Mouse (Mus musculus): ENCODE results near the gene Il17a. TPM values are rescaled to one million over a fixed set of nuclear protein-coding genes. Genes with fewer than 3 reads are reported as not detected.

Il17a gene
- not detected in 2 replicates for polyA plus RNA-seq (2012; ENCODE audit: low replicate concordance)

GRCm38 (mm10) chr1:20730903-20731302 lies at the start of gene Il17a:
TSS of gene Il17a (plus strand) at chr1:20730905.

Other genes starting within 250 kb of the Il17a start
- 0.01 TPM in 1 of 2 replicates, not detected in the other for gene Pkhd1, start 112.8 kb upstream of the Il17a start, polyA plus RNA-seq (2012; ENCODE audit: low replicate concordance)
- not detected in 2 replicates for gene Il17f, start 59.7 kb downstream of the Il17a start, polyA plus RNA-seq (2012; ENCODE audit: low replicate concordance)
- gene Mcm3, start 89.4 kb downstream of the Il17a start, polyA plus RNA-seq (2012; ENCODE audit: low replicate concordance) = 19.6 and 51.0 TPM in 2 replicates
- gene Paqr8, start 159.7 kb downstream of the Il17a start, polyA plus RNA-seq (2012; ENCODE audit: low replicate concordance) = 0.32 and 1.8 TPM in 2 replicates
- gene Efhc1, start 220.7 kb downstream of the Il17a start, polyA plus RNA-seq (2012; ENCODE audit: low replicate concordance) = not detected in 2 replicates

All from leukemia stem cell, adult 10-12 weeks (primary cell).